Mouse (Mus musculus) adrenal gland, postnatal 14 days (tissue): Measurements from ENCODE around the gene Pop5. TPM values are rescaled to one million over a fixed set of nuclear protein-coding genes. Genes with fewer than 3 reads are reported as not detected.

Source experiments
- total RNA-seq: library from RNA; stranded (reverse); gene quantifications from 2 replicates; pipeline ENCODE4 v1.2.3, GENCODE M21; 2021

Pop5 gene
- total RNA-seq, 1 experiment from 2014 or later: 92.9 TPM

Other genes starting within 250 kb of the Pop5 start
- 54.8 and 59.2 TPM in 2 replicates for gene Sppl3, start 224.7 kb upstream of the Pop5 start, total RNA-seq
- not detected in 2 replicates for gene Gm10401, start 137.5 kb upstream of the Pop5 start, total RNA-seq
- gene Acads, start 116.5 kb upstream of the Pop5 start, total RNA-seq: 308 and 317 TPM in 2 replicates
- 36.9 and 42.8 TPM in 2 replicates for gene Unc119b, start 100.9 kb upstream of the Pop5 start, total RNA-seq
- 140 and 144 TPM in 2 replicates for gene Mlec, start 77.7 kb upstream of the Pop5 start, total RNA-seq
- 9.9 and 11.1 TPM in 2 replicates for gene Cabp1, start 41.5 kb upstream of the Pop5 start, total RNA-seq
- 259 and 262 TPM in 2 replicates for gene Rnf10, start 37.1 kb downstream of the Pop5 start, total RNA-seq
- 80.4 and 83.1 TPM in 2 replicates for gene Coq5, start 43.8 kb downstream of the Pop5 start, total RNA-seq
- gene Dynll1, start 65.2 kb downstream of the Pop5 start, total RNA-seq: 283 and 320 TPM in 2 replicates
- gene Srsf9, start 91.3 kb downstream of the Pop5 start, total RNA-seq: 71.3 and 78.3 TPM in 2 replicates
- 21.2 and 23.9 TPM in 2 replicates for gene Gatc, start 105.3 kb downstream of the Pop5 start, total RNA-seq
- gene Triap1, start 105.4 kb downstream of the Pop5 start, total RNA-seq: 31.5 and 35.5 TPM in 2 replicates
- 1,778 and 1,846 TPM in 2 replicates for gene Cox6a1, start 113.1 kb downstream of the Pop5 start, total RNA-seq
- gene Msi1, start 193.8 kb downstream of the Pop5 start, total RNA-seq: 15.2 and 15.8 TPM in 2 replicates
- not detected in 2 replicates for gene Pla2g1b, start 230.4 kb downstream of the Pop5 start, total RNA-seq
- gene Sirt4, start 248.9 kb downstream of the Pop5 start, total RNA-seq: 18.1 and 23.5 TPM in 2 replicates